36 mouse cellular contexts compared by ENCODE assay signal in genomic region chr3:73084620-73085019, GRCm38 (mm10). TPM values are rescaled to one million over a fixed set of nuclear protein-coding genes. Genes with fewer than 3 reads are reported as not detected.
"Had no signal": no experiment of that assay in that cellular context is flagged by ENCODE, and none has a peak within 500 bp of the region (broad histone marks: within the 10 kb centered on the region; RNA-seq: fewer than 3 reads in every experiment).

No protein-coding gene starts in this region.

- H3K4me2 ChIP-seq: heart, embryonic 11.5 days; heart, embryonic 12.5 days; heart, embryonic 13.5 days; heart, embryonic 15.5 days; hindbrain, embryonic 12.5 days; hindbrain, embryonic 13.5 days; hindbrain, embryonic 14.5 days; hindbrain, embryonic 15.5 days; intestine, embryonic 15.5 days; kidney, embryonic 15.5 days had no signal

- ATAC-seq: hindbrain, embryonic 16.5 days; hindbrain, postnatal 0 days; inflammation-experienced regulatory T-cells, adult 6 months; intestine, embryonic 15.5 days; intestine, embryonic 16.5 days; intestine, postnatal 0 days had no signal

- H3K9ac ChIP-seq: heart, embryonic 12.5 days; heart, embryonic 13.5 days; heart, embryonic 15.5 days; hindbrain, embryonic 12.5 days; hindbrain, embryonic 13.5 days; hindbrain, embryonic 14.5 days; hindbrain, embryonic 15.5 days; intestine, embryonic 15.5 days; kidney, embryonic 15.5 days had no signal

- H3K27ac ChIP-seq: heart, embryonic 13.5 days; heart, embryonic 15.5 days; hindbrain, embryonic 10.5 days; hindbrain, embryonic 12.5 days; hindbrain, embryonic 13.5 days; hindbrain, embryonic 14.5 days; hindbrain, embryonic 15.5 days; hindbrain, postnatal 0 days; intestine, embryonic 15.5 days; kidney, embryonic 15.5 days; kidney, postnatal 0 days; layer of hippocampus, adult 2 months; left cerebral cortex, adult 2 months had no signal

- H3K4me1 ChIP-seq: heart, embryonic 12.5 days; heart, embryonic 13.5 days; heart, embryonic 15.5 days; hindbrain, embryonic 10.5 days; hindbrain, embryonic 12.5 days; hindbrain, embryonic 13.5 days; hindbrain, embryonic 15.5 days; intestine, embryonic 15.5 days; kidney, embryonic 15.5 days had no signal

- H3K9me3 ChIP-seq: heart, embryonic 12.5 days; heart, embryonic 13.5 days; heart, embryonic 15.5 days; hindbrain, embryonic 10.5 days; hindbrain, embryonic 12.5 days; hindbrain, embryonic 13.5 days; hindbrain, embryonic 15.5 days; intestine, embryonic 15.5 days; kidney, embryonic 15.5 days had no signal

- H3K36me3 ChIP-seq: heart, embryonic 12.5 days; heart, embryonic 13.5 days; heart, embryonic 15.5 days; hindbrain, embryonic 10.5 days; hindbrain, embryonic 12.5 days; hindbrain, embryonic 13.5 days; hindbrain, embryonic 15.5 days; intestine, embryonic 15.5 days; kidney, embryonic 15.5 days had no signal

- H3K4me3 ChIP-seq: heart, embryonic 12.5 days; heart, embryonic 13.5 days; heart, embryonic 15.5 days; hindbrain, embryonic 10.5 days; hindbrain, embryonic 12.5 days; hindbrain, embryonic 13.5 days; hindbrain, embryonic 15.5 days; intestine, embryonic 15.5 days; kidney, embryonic 15.5 days; layer of hippocampus, adult 2 months; left cerebral cortex, adult 2 months had no signal

- H3K27me3 ChIP-seq: heart, embryonic 12.5 days; heart, embryonic 13.5 days; heart, embryonic 15.5 days; hindbrain, embryonic 12.5 days; hindbrain, embryonic 13.5 days; hindbrain, embryonic 15.5 days; intestine, embryonic 15.5 days; kidney, embryonic 15.5 days had no signal

- DNase-seq: heart, postnatal 10 days; heart, postnatal 14 days; heart, postnatal 36 days; heart, postnatal 4 days; kidney, adult 11 months; kidney, adult 18-20 months; kidney, adult 2 months; kidney, adult 8-10 months; kidney, adult 9 months; kidney, postnatal 10 days; kidney, postnatal 14 days; kidney, postnatal 25 days; kidney, postnatal 36 days; kidney, postnatal 4 days; layer of hippocampus, adult 9-11 months; layer of hippocampus, postnatal 36 days had no signal

RNA-seq across cellular contexts. Expression of gene Slitrk3, which starts 27.0 kb away (rescaled TPM):
- polyA plus RNA-seq: inflammation-experienced regulatory T-cells, adult 6 months; kidney, adult 2 months; kidney, embryonic 14.5 days had no signal
